Mouse (Mus musculus) liver, adult 2 months (tissue): ENCODE data around the gene Fam19a5.

Source experiments
- CTCF ChIP-seq: fragments of 200-500 bp; IDR thresholded peaks from 2 replicates; pipeline ENCODE4 v1.5.1; 2011; ENCODE audit warnings: low read depth, low read length, control low read depth
- POLR2A ChIP-seq: fragments of 200-500 bp; IDR thresholded peaks from 2 replicates; pipeline ENCODE4 v1.6.1; 2011; ENCODE audit warnings: low read length, control low read depth; ENCODE audit not compliant: insufficient read depth; ENCODE audit errors: extremely low read depth

DNA sequence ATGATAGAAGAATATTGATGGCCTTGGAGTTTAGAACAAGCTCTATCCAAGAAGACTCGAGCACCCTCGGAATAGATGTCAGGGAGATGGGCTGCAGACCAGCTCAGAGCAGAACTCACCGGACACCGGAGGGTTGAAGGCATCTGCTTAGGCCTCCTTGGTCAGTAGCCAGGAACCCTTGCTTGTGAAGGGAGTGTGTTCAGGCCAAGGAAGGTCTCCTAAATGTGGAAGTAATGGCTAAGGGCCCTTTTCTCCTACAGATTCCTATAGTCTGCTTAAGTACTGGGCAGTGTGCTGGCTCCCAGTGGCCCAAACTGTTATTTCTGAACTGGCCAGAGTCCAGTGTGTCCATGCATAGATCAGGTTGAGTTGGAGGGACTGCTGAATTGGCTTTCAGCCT is 53.7 kb downstream of the Fam19a5 start:
- TF ChIP-seq CTCF (no peak), POLR2A (no peak)
